14 mouse cellular contexts compared by ENCODE assay signal in the genomic region with DNA sequence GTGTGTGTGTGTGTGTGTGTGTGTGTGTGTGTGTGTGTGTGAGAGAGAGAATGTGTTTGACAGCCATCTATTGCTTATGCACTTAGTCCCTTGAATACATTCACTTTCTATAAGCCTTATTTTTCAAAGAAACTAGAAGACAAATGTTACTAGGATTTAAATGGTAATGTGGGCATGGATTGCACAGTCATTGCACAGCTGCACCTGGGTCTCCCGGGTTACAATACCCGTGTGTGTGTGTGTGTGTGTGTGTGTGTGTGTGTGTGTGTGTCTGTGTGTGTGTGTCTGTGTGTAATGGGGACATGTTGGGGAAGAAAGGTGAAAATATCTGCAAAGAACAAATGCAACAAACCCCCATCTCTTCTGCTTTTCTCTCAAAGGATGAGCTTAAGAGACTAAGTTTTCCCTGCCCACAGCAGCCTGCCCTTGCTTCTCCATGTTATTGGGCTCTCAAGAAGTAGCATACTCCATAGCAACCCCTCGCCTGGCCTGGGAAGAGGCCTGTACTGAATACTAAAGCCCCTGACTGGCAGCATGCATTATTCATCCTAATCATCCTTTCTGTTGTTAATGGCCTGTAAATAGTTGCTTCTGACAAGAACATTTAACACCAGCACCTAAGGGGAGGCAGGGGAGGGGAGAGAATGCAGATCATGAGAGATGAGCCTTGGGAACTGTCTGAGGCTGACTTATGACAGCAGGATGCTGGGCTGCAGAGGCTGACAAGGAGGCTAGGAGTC.
A peak's percentile ranks its signal among the peaks of the same experiment; 100 is the strongest.
DNase-seq lines count a peak whose midpoint lies in the region; ATAC-seq lines count a peak whose summit lies in the region.
"Had no signal": no experiment of that assay in that cellular context is flagged by ENCODE, and none has a peak within 500 bp of the region (broad histone marks: within the 10 kb centered on the region; RNA-seq: fewer than 3 reads in every experiment).

No protein-coding gene starts in this region.

- H3K36me3 ChIP-seq in forebrain, embryonic 16.5 days (ENCODE audit: control insufficient read depth, insufficient read depth): no peaks in the 10 kb centered on the region
- H3K36me3 ChIP-seq in midbrain, embryonic 10.5 days: no peaks in the 10 kb centered on the region
- H3K36me3 ChIP-seq in neural tube, embryonic 13.5 days: no peaks in the 10 kb centered on the region
- H3K36me3 ChIP-seq: embryonic facial prominence, embryonic 15.5 days had no signal

- 0 out of 2 replicates have a peak, but pooled peaks cover 5% of the 10 kb centered on the region for H3K4me1 ChIP-seq in forebrain, embryonic 16.5 days (replicated peaks; ENCODE audit: control insufficient read depth, insufficient read depth, low read length)
- H3K4me1 ChIP-seq in midbrain, embryonic 10.5 days: peaks cover 29% of the 10 kb centered on the region
- peaks cover 21% of the 10 kb centered on the region for H3K4me1 ChIP-seq in neural tube, embryonic 13.5 days (replicated peaks)
- H3K4me1 ChIP-seq: embryonic facial prominence, embryonic 15.5 days had no signal

- H3K4me2 ChIP-seq in forebrain, embryonic 16.5 days (ENCODE audit: low read length): no peak overlapping the region
- no peak overlapping the region for H3K4me2 ChIP-seq in neural tube, embryonic 13.5 days
- H3K4me2 ChIP-seq: embryonic facial prominence, embryonic 15.5 days had no signal

- intact Hi-C loops in left cerebral cortex, postnatal 4 days (cut with DNase I): no loop called here

- H3K4me3 ChIP-seq in forebrain, embryonic 16.5 days (replicated peaks; ENCODE audit: low read length): no peak overlapping the region
- 0 out of 2 replicates have a peak overlapping the region, but pooled peaks have one; percentile 6 for H3K4me3 ChIP-seq in midbrain, embryonic 10.5 days
- H3K4me3 ChIP-seq in neural tube, embryonic 13.5 days: no peak overlapping the region
- H3K4me3 ChIP-seq: embryonic facial prominence, embryonic 15.5 days; layer of hippocampus, adult 2 months had no signal

- peak; percentile 73 for DNase-seq in embryo, embryonic 10.5 days (ENCODE audit: low spot score)
- peak; percentile 64 for DNase-seq in midbrain, embryonic 10.5 days (ENCODE audit: low spot score)
- no peak for DNase-seq in left cerebral cortex, postnatal 4 days
- no peak for DNase-seq in gastrocnemius, postnatal 10 days
- DNase-seq in layer of hippocampus, adult 8-10 months (ENCODE audit: low spot score in 2 of 2): no peak
- DNase-seq in lung, postnatal 10 days: no peak
- DNase-seq: cerebellum, adult 9-10 months; kidney, adult 8-10 months; right cerebral cortex, postnatal 25 days; thymus, postnatal 36 days had no signal

- 17% methylated on average over 3 of the region's 3 CpGs for WGBS in forebrain, embryonic 16.5 days
- WGBS in midbrain, embryonic 10.5 days: 45% methylated on average over 3 of the region's 3 CpGs
- 20% methylated on average over 3 of the region's 3 CpGs for WGBS in neural tube, embryonic 13.5 days

- no peaks in the 10 kb centered on the region for H3K27me3 ChIP-seq in forebrain, embryonic 16.5 days (replicated peaks; ENCODE audit: control insufficient read depth, insufficient read depth, low read length)
- H3K27me3 ChIP-seq in midbrain, embryonic 10.5 days (ENCODE audit: low read depth, poor library complexity, severe bottlenecking): no peaks in the 10 kb centered on the region
- H3K27me3 ChIP-seq in neural tube, embryonic 13.5 days: no peaks in the 10 kb centered on the region
- H3K27me3 ChIP-seq: embryonic facial prominence, embryonic 15.5 days had no signal

- no peak overlapping the region for H3K9ac ChIP-seq in forebrain, embryonic 16.5 days (replicated peaks; ENCODE audit: low read depth, low read length)
- H3K9ac ChIP-seq in neural tube, embryonic 13.5 days: no peak overlapping the region
- H3K9ac ChIP-seq: embryonic facial prominence, embryonic 15.5 days had no signal

- H3K9me3 ChIP-seq in forebrain, embryonic 16.5 days (ENCODE audit: control insufficient read depth, low read length): no peaks in the 10 kb centered on the region
- no peaks in the 10 kb centered on the region for H3K9me3 ChIP-seq in midbrain, embryonic 10.5 days (replicated peaks)
- no peaks in the 10 kb centered on the region for H3K9me3 ChIP-seq in neural tube, embryonic 13.5 days
- H3K9me3 ChIP-seq: embryonic facial prominence, embryonic 15.5 days had no signal

- peak; percentile 87 for ATAC-seq in forebrain, embryonic 16.5 days
- peak; percentile 96 for ATAC-seq in neural tube, embryonic 13.5 days (ENCODE audit: low read depth)

- no peak overlapping the region for H3K27ac ChIP-seq in forebrain, embryonic 16.5 days (ENCODE audit: low read length)
- peak overlapping the region; percentile 79 for H3K27ac ChIP-seq in midbrain, embryonic 10.5 days (replicated peaks)
- peak overlapping the region; percentile 83 for H3K27ac ChIP-seq in neural tube, embryonic 13.5 days (replicated peaks)
- H3K27ac ChIP-seq: embryonic facial prominence, embryonic 15.5 days; layer of hippocampus, adult 2 months had no signal

Comparison
In these comparisons a context has a peak if more than half of its experiments do, and no peak if none do; other contexts are left out.
1. DNase-seq: peak in embryo, embryonic 10.5 days (single experiment) and midbrain, embryonic 10.5 days (single experiment); none in left cerebral cortex, postnatal 4 days (single experiment), gastrocnemius, postnatal 10 days (single experiment), layer of hippocampus, adult 8-10 months (0 of 2) and lung, postnatal 10 days (single experiment).